Mouse (Mus musculus): ENCODE results near the gene Rad23a. TPM values are rescaled to one million over a fixed set of nuclear protein-coding genes. Genes with fewer than 3 reads are reported as not detected.

Gene Rad23a
- polyA plus RNA-seq, 1 experiment from 2014 or later, result 74.2 TPM

DNA sequence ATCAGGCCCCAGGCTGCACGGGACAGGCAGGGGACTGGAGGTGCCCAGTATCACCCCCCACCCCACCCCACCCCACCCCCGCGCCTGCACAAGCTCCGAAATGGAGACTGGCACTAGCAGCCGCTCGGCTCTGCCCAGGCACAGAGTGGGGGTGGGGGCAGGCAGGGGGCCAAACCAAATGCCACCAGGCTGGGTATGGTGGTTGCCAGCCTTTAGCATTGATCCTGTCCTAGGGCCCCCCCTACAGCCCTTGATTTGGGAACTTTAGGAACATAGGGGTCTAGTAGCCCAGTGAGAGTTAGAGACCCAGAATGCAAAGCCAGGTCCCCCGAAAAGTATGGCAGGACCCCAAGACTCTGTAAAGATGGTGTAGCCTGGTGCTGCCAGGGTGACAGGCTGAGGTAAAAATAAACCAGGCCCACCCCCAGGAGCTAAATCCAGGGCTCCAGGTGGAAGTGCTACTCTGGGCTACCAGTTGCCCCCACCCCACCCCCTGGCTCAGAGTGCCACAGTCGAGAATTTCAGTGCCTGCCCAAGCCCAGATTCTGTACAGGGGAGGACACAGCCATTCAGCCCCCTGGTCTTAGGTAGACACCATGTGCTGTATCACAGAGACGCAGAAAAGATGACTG lies 50.5 kb downstream of the Rad23a start:
- Histone ChIP-seq H3K27ac (replicated peaks) (no peak overlapping the region), H3K27me3 (peaks cover 100% of the 10 kb centered on the region)

DNA sequence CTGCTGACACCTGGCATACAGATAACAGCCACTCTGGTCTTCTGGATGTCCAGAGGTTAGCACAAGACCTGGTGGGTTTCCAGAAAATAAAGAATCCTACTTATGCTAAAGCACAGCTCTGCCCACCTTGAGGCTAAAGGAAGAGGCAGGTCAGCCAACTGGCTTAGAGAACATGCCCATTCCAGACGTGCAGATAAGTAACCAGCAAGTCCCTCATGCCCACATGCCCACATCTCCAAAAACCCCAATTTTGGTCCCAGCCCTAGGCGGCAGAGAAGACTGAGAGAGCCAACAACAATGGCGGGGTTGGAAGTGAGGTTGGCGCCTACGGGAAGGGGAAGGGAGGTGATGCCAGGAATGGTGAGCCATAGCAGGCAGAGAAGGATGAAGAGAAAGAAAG lies 51.1 kb downstream of the Rad23a start:
- Histone ChIP-seq H3K9me3 (no peaks in the 10 kb centered on the region), H3K27me3 (peaks cover 100% of the 10 kb centered on the region), H3K36me3 (no peaks in the 10 kb centered on the region), H3K9ac (no peak overlapping the region), H3K4me1 (replicated peaks) (peaks cover 87% of the 10 kb centered on the region), H3K27ac (replicated peaks) (no peak overlapping the region), H3K4me2 (no peak overlapping the region), H3K4me3 (no peak overlapping the region)
- no peak for ATAC-seq (ENCODE audit: low read depth)
- 57% methylated on average over 5 of the region's 5 CpGs for WGBS

More for the DNA sequence above, 50.5 kb downstream of the Rad23a start:
- 79% methylated on average over 9 of the region's 9 CpGs for WGBS
- ATAC-seq (ENCODE audit: low read depth), result no peak
- H3K4me2 ChIP-seq, result no peak overlapping the region
- no peaks in the 10 kb centered on the region for H3K36me3 ChIP-seq
- H3K9ac ChIP-seq, result no peak overlapping the region; the same call in 1 of the 2 replicates
- H3K9me3 ChIP-seq, result no peaks in the 10 kb centered on the region
- H3K4me1 ChIP-seq (replicated peaks), result peaks cover 87% of the 10 kb centered on the region
- H3K4me3 ChIP-seq, result no peak overlapping the region

DNA sequence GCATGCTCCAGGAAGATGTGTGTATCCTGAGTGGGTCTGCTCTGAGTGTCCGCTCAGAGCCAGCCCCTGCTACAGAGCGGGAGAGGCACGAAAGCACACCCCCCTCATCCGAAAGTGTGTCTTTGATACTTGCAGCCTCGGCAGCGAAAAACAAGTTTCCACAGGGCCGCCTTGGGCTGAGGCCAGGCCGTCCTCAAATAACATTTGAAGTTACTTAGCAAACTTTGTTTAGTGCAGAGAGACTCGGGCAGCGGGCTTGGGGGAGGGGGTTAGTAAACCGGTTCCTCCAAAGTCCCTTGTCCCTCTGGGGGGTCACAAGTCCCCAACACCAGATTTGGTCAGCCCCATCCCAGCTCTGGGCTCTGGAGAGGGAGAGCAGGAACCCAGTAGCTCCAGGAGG lies 51.6 kb downstream of the Rad23a start:
- Histone ChIP-seq H3K27ac (replicated peaks) (no peak overlapping the region), H3K36me3 (no peaks in the 10 kb centered on the region), H3K27me3 (peaks cover 100% of the 10 kb centered on the region), H3K9me3 (no peaks in the 10 kb centered on the region), H3K4me2 (no peak overlapping the region), H3K9ac (no peak overlapping the region), H3K4me1 (replicated peaks) (peaks cover 88% of the 10 kb centered on the region), H3K4me3 (no peak overlapping the region)
- ATAC-seq (ENCODE audit: low read depth), result no peak
- WGBS, result 19% methylated on average over 11 of the region's 11 CpGs

DNA sequence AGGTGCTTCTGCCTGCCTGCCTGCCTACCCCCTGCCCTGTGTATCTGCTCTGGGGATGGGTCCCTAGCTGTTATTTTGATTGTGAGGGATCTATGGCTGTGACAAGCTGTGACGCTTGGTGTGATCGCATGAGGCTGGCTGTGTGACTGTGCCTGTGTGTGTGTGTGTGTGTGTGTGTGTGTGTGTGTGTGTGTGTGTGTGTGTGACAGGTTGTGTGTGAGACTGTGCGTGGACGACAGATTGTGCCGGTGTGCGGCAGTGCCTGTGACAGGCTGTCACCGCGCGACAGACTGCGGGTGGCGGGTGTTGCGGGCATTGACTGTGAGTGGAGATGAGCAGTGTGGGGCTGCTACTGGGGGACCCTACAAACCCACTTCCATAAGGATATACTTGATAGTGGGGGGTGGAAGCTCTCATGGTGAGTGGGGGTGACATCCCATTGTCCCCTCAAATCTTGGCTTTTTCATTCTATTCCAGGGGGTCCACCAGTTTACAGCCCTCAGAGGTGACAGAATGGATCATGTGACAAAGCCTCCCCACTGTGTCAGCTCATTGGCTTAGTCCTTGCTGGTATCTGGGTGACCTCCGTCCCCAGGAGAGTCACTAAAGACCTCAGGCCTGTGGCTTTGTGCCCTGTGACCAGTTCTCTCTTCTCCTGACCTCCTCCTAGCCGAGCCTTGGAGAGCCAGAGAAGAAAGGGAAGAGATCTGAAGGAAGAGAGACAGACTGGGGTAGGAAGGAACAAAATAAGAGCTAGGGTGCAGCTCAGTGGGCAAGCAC lies 52.8 kb downstream of the Rad23a start:
- H3K27me3 ChIP-seq, result peaks cover 100% of the 10 kb centered on the region
- ATAC-seq (ENCODE audit: low read depth), result no peak

DNA sequence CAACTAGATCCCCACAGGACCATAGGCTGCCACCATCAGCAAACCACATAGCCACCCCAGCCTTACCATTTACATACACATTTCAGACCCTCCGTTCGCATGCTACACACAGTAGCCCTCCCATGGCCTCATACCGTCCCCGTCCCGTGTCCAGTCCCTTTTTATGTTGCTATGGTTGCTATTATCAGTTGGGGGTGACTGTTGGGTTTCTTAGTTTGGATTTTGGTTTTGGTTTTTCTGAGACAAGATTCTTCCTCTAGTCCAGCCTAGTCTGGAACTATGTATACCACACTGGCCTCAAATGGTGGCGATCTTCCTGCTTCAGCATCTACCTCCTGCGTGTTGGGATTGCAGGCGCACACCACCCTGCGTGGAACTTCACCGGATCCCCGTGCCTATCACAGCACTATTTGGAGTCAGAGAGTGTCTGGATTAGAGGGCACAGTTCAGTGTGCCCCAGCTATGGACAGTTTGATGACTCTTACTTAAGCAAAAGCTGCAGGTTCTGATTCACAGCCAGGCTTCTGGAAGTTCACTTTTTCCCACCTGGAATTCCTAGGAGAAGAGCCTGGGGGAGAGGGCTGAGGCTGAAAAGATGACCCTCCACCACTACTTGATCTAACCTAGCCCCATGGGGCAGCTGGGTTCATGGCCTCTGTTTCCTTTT lies 53.5 kb downstream of the Rad23a start:
- Histone ChIP-seq H3K4me3 (no peak overlapping the region), H3K9ac (no peak overlapping the region), H3K4me1 (replicated peaks) (peaks cover 68% of the 10 kb centered on the region), H3K27me3 (peaks cover 100% of the 10 kb centered on the region), H3K36me3 (no peaks in the 10 kb centered on the region), H3K27ac (replicated peaks) (no peak overlapping the region), H3K4me2 (peak overlapping the region; percentile 26; the same call in 1 of the 2 replicates), H3K9me3 (no peaks in the 10 kb centered on the region)
- no peak for ATAC-seq (ENCODE audit: low read depth)
- WGBS, result 7% methylated on average over 11 of the region's 11 CpGs

More for the DNA sequence above, 52.8 kb downstream of the Rad23a start:
- no peak overlapping the region for H3K4me2 ChIP-seq
- H3K9ac ChIP-seq, result no peak overlapping the region
- peaks cover 76% of the 10 kb centered on the region for H3K4me1 ChIP-seq (replicated peaks)
- no peaks in the 10 kb centered on the region for H3K36me3 ChIP-seq
- no peak overlapping the region for H3K4me3 ChIP-seq
- no peaks in the 10 kb centered on the region for H3K9me3 ChIP-seq
- WGBS, result 10% methylated on average over 13 of the region's 14 CpGs
- H3K27ac ChIP-seq (replicated peaks), result no peak overlapping the region

DNA sequence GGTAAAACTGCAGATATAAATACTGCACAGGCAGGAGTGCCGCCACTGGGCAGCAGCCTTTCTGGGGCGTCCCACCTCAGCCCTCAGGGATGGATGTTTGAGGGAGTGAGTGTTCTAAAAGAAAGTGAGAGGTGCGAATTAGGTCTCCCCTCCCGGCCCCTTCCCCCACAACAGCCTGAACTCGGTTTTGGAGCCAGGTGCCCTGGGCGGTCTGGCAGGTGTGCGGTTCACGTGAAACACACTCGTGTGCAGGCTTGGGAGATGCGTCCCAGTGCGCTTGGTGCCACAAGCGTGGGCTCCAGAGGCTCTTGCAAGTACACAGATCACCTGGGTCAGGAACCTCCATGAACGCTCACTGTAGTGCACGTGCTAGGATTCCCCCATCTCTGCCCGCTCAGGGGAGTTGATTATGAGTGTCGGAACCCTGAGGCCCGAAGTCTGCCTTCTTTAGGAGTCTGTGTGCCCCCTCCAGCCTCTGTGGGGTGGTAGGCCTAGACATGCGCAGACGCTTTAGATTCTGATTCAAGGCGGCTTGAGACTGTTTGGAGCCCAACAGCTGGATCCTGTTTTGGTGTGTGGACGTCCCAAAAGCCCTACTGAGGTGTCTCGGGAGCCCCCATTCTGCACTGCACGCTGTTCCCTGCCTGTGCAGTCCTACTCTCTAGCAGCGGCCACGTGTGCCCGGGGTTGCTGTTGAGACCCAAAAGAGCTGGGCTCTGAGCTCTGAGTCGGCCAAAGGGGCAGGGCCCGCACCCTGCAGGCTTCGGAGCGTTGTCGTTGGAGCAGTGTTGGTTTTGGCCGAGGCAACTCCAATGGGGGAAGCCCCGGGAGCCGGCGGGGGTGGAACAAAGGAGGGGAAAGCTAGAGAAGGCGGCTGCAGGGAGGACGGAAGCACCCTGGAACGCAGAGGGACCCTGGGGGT lies 54.4 kb downstream of the Rad23a start:
- Histone ChIP-seq H3K27me3 (peaks cover 100% of the 10 kb centered on the region), H3K27ac (replicated peaks) (no peak overlapping the region), H3K9ac (0 out of 2 replicates have a peak overlapping the region, but pooled peaks have one; percentile 17), H3K4me3 (no peak overlapping the region), H3K36me3 (no peaks in the 10 kb centered on the region), H3K4me1 (replicated peaks) (peaks cover 73% of the 10 kb centered on the region), H3K4me2 (peak overlapping the region; percentile 26; the same call in 1 of the 2 replicates), H3K9me3 (no peaks in the 10 kb centered on the region)
- 4% methylated on average over 38 of the region's 38 CpGs for WGBS
- no peak for ATAC-seq (ENCODE audit: low read depth)

DNA sequence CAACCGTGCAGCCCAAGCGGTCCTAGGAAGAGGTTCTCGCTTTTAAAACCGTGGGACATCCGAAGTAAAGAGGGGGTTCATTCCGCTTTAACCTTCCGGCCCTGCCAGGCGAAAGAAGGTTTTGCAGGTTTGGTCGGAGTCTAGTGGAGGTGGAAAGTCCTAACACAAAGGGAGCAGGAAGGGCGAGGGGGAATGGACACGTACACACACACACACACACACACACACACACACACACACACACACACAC lies 55.0 kb downstream of the Rad23a start:
- H3K4me1 ChIP-seq (replicated peaks), result peaks cover 71% of the 10 kb centered on the region
- no peak overlapping the region for H3K4me3 ChIP-seq
- H3K36me3 ChIP-seq, result no peaks in the 10 kb centered on the region
- no peak overlapping the region for H3K27ac ChIP-seq (replicated peaks)
- peaks cover 100% of the 10 kb centered on the region for H3K27me3 ChIP-seq
- no peak overlapping the region for H3K9ac ChIP-seq
- no peaks in the 10 kb centered on the region for H3K9me3 ChIP-seq
- ATAC-seq (ENCODE audit: low read depth), result no peak
- 8% methylated on average over 11 of the region's 11 CpGs for WGBS
- H3K4me2 ChIP-seq, result peak overlapping the region; percentile 33

DNA sequence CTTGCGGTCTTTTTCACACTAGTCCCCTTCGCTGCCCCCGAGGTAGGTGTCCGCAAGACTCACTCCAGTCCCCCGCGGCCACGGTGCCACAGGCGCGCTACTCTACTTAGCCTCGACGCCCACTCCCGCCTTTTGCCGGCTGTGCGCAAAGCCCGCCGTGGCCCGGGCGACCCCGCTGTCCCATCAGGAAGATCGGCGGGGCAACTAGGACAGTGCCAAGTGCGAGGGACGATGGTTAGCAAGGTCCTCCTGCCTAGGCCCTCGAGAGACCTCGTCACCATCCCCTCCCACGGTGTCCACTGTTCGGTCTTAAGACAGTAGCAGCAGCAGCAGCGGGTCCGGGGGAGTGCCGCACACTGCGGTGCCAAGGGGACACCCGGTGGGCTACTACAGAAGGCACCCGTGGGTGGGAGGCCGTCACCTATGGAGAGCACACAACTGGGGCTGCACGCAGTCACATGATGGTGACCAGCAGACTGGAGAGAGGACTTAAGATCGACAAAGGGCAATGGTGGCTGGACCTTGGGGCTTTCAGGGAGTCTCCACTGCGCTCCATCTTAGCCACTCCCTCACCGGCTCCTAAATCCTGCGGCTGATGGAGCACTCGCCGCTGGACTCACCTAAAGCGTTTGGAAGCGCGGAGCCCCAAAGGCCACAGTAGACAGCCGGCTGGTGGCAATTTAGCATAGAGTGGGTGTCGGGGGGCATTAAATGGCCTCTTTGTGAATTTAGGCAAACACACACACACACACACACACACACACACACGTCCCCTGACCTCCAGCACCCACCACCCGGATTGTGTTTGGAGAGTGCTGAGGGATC lies 55.6 kb downstream of the Rad23a start:
- Histone ChIP-seq H3K27ac (replicated peaks) (no peak overlapping the region), H3K27me3 (peaks cover 100% of the 10 kb centered on the region), H3K9ac (0 out of 2 replicates have a peak overlapping the region, but pooled peaks have one; percentile 34), H3K4me3 (peak overlapping the region; percentile 18), H3K36me3 (no peaks in the 10 kb centered on the region), H3K4me2 (peak overlapping the region; percentile 33), H3K4me1 (replicated peaks) (peaks cover 71% of the 10 kb centered on the region), H3K9me3 (no peaks in the 10 kb centered on the region)
- ATAC-seq (ENCODE audit: low read depth), result 0 out of 2 replicates have a peak, but pooled peaks have one; percentile 9
- 2% methylated on average over 48 of the region's 48 CpGs for WGBS

Small RNA genes within 50 kb of the gene (microRNA-seq; reads per million reads assigned to microRNA genes)
- 1.0 reads per million for gene Mir7069

Other genes starting within 250 kb of the Rad23a start
- gene Ier2, start 177.8 kb downstream of the Rad23a start, polyA plus RNA-seq (2015; fragmentation: Nextera tagmentation; extraction: Ambion mirVana), result 32.5 and 37.7 TPM in 2 replicates
- gene Trmt1, start 154.4 kb downstream of the Rad23a start, polyA plus RNA-seq (2015; fragmentation: Nextera tagmentation; extraction: Ambion mirVana), result 53.6 and 55.5 TPM in 2 replicates
- 14.1 and 15.1 TPM in 2 replicates for gene Nacc1, start 152.8 kb downstream of the Rad23a start, polyA plus RNA-seq (2015; fragmentation: Nextera tagmentation; extraction: Ambion mirVana)
- 2.8 and 3.6 TPM in 2 replicates for gene Lyl1, start 139.2 kb downstream of the Rad23a start, polyA plus RNA-seq (2015; fragmentation: Nextera tagmentation; extraction: Ambion mirVana)
- gene G430095P16Rik, start 117.7 kb downstream of the Rad23a start, polyA plus RNA-seq (2015; fragmentation: Nextera tagmentation; extraction: Ambion mirVana), result 1.4 and 2.2 TPM in 2 replicates
- 28.7 and 34.4 TPM in 2 replicates for gene Nfix, start 40.3 kb downstream of the Rad23a start, polyA plus RNA-seq (2015; fragmentation: Nextera tagmentation; extraction: Ambion mirVana)
- 12.3 and 12.8 TPM in 2 replicates for gene Dand5, start 17.8 kb downstream of the Rad23a start, polyA plus RNA-seq (2015; fragmentation: Nextera tagmentation; extraction: Ambion mirVana)
- 35.1 and 39.8 TPM in 2 replicates for gene Gadd45gip1, start 9.1 kb downstream of the Rad23a start, polyA plus RNA-seq (2015; fragmentation: Nextera tagmentation; extraction: Ambion mirVana)
- 766 and 971 TPM in 2 replicates for gene Calr, start 6.3 kb upstream of the Rad23a start, polyA plus RNA-seq (2015; fragmentation: Nextera tagmentation; extraction: Ambion mirVana)
- gene Farsa, start 16.3 kb upstream of the Rad23a start, polyA plus RNA-seq (2015; fragmentation: Nextera tagmentation; extraction: Ambion mirVana), result 102 and 104 TPM in 2 replicates
- 16.4 and 16.6 TPM in 2 replicates for gene Syce2, start 31.4 kb upstream of the Rad23a start, polyA plus RNA-seq (2015; fragmentation: Nextera tagmentation; extraction: Ambion mirVana)
- gene Gcdh, start 53.3 kb upstream of the Rad23a start, polyA plus RNA-seq (2015; fragmentation: Nextera tagmentation; extraction: Ambion mirVana), result 37.2 and 37.3 TPM in 2 replicates
- 0.90 and 0.91 TPM in 2 replicates for gene Klf1, start 61.3 kb upstream of the Rad23a start, polyA plus RNA-seq (2015; fragmentation: Nextera tagmentation; extraction: Ambion mirVana)
- 4.5 and 8.8 TPM in 2 replicates for gene Dnase2a, start 67.9 kb upstream of the Rad23a start, polyA plus RNA-seq (2015; fragmentation: Nextera tagmentation; extraction: Ambion mirVana)
- gene Mast1, start 96.7 kb upstream of the Rad23a start, polyA plus RNA-seq (2015; fragmentation: Nextera tagmentation; extraction: Ambion mirVana), result 62.7 and 70.3 TPM in 2 replicates
- 1.4 and 1.6 TPM in 2 replicates for gene Rtbdn, start 106.3 kb upstream of the Rad23a start, polyA plus RNA-seq (2015; fragmentation: Nextera tagmentation; extraction: Ambion mirVana)
- gene Gm49661, start 128.8 kb upstream of the Rad23a start, polyA plus RNA-seq (2015; fragmentation: Nextera tagmentation; extraction: Ambion mirVana), result not detected in 2 replicates
- gene Prdx2, start 128.9 kb upstream of the Rad23a start, polyA plus RNA-seq (2015; fragmentation: Nextera tagmentation; extraction: Ambion mirVana), result 1,236 and 1,369 TPM in 2 replicates
- 55.0 and 55.6 TPM in 2 replicates for gene Rnaseh2a, start 129.1 kb upstream of the Rad23a start, polyA plus RNA-seq (2015; fragmentation: Nextera tagmentation; extraction: Ambion mirVana)
- gene Junb, start 138.1 kb upstream of the Rad23a start, polyA plus RNA-seq (2015; fragmentation: Nextera tagmentation; extraction: Ambion mirVana), result 7.5 and 8.4 TPM in 2 replicates
- gene Hook2, start 149.9 kb upstream of the Rad23a start, polyA plus RNA-seq (2015; fragmentation: Nextera tagmentation; extraction: Ambion mirVana), result 22.8 and 25.0 TPM in 2 replicates
- not detected in 2 replicates for gene Best2, start 173.9 kb upstream of the Rad23a start, polyA plus RNA-seq (2015; fragmentation: Nextera tagmentation; extraction: Ambion mirVana)
- gene Asna1, start 184.6 kb upstream of the Rad23a start, polyA plus RNA-seq (2015; fragmentation: Nextera tagmentation; extraction: Ambion mirVana), result 148 and 151 TPM in 2 replicates
- 147 and 170 TPM in 2 replicates for gene Trir, start 186.2 kb upstream of the Rad23a start, polyA plus RNA-seq (2015; fragmentation: Nextera tagmentation; extraction: Ambion mirVana)
- 49.0 and 52.7 TPM in 2 replicates for gene Tnpo2, start 196.2 kb upstream of the Rad23a start, polyA plus RNA-seq (2015; fragmentation: Nextera tagmentation; extraction: Ambion mirVana)
- 48.6 and 50.8 TPM in 2 replicates for gene Fbxw9, start 219.4 kb upstream of the Rad23a start, polyA plus RNA-seq (2015; fragmentation: Nextera tagmentation; extraction: Ambion mirVana)
- gene Gm5741, start 227.3 kb upstream of the Rad23a start, polyA plus RNA-seq (2015; fragmentation: Nextera tagmentation; extraction: Ambion mirVana), result 1.5 TPM in 1 of 2 replicates, not detected in the other
- gene Dhps, start 231.1 kb upstream of the Rad23a start, polyA plus RNA-seq (2015; fragmentation: Nextera tagmentation; extraction: Ambion mirVana), result 86.9 and 109 TPM in 2 replicates
- gene Wdr83os, start 240.1 kb upstream of the Rad23a start, polyA plus RNA-seq (2015; fragmentation: Nextera tagmentation; extraction: Ambion mirVana), result 117 and 118 TPM in 2 replicates
- 56.5 and 58.6 TPM in 2 replicates for gene Wdr83, start 240.6 kb upstream of the Rad23a start, polyA plus RNA-seq (2015; fragmentation: Nextera tagmentation; extraction: Ambion mirVana)
- gene Man2b1, start 242.6 kb upstream of the Rad23a start, polyA plus RNA-seq (2015; fragmentation: Nextera tagmentation; extraction: Ambion mirVana), result 18.7 and 19.2 TPM in 2 replicates

Data from neural tube, embryonic 13.5 days (tissue).